Mouse (Mus musculus) MEL (cell line): ENCODE results near the gene Gm42688. TPM values are rescaled to one million over a fixed set of nuclear protein-coding genes. Genes with fewer than 3 reads are reported as not detected.

Experiments
- DNase-seq: peaks from one replicate; pipeline ENCODE4 v3.0.0; 2011; ENCODE audit warnings: low read depth, low spot score
- H3K27ac ChIP-seq: 2 replicates; pipeline ENCODE4 v1.5.1; 2012; ENCODE audit warnings: low read depth, mild to moderate bottlenecking, control low read depth, low read length, moderate library complexity; ENCODE audit not compliant: control insufficient read depth
- H3K27me3 ChIP-seq, 2 experiments: fragments of 150-350 bp in 1 of 2; sonication (generic) in 1 of 2; 2 replicates each; pipeline ENCODE4 v1.6.1; 2012; ENCODE audit warnings: low read length in 2 of 2, mild to moderate bottlenecking in 2 of 2, improper control_type of control experiment in 1 of 2, moderate library complexity in 1 of 2; ENCODE audit not compliant: insufficient read depth in 2 of 2, control insufficient read depth in 1 of 2
- H3K36me3 ChIP-seq, 2 experiments: 2 replicates each; pipeline ENCODE4 v1.6.1; 2012 to 2014; ENCODE audit warnings: low read length in 2 of 2, improper control_type of control experiment in 1 of 2, inconsistent platforms in 1 of 2, mild to moderate bottlenecking in 1 of 2; ENCODE audit not compliant: insufficient read depth in 2 of 2, control insufficient read depth in 1 of 2
- H3K4me1 ChIP-seq, 2 experiments: fragments of 150-350 bp in 1 of 2; sonication (generic) in 1 of 2; 2 replicates each; pipeline ENCODE4 v1.6.1; 2012; ENCODE audit warnings: low read length in 2 of 2, improper control_type of control experiment in 1 of 2, mild to moderate bottlenecking in 1 of 2; ENCODE audit not compliant: insufficient read depth in 2 of 2, control insufficient read depth in 1 of 2
- H3K4me3 ChIP-seq, 2 experiments: fragments of 150-350 bp in 1 of 2; sonication (generic) in 1 of 2; 2 replicates each; pipeline ENCODE4 v1.5.1; 2012; ENCODE audit warnings: low read depth in 2 of 2, low read length in 2 of 2, mild to moderate bottlenecking in 2 of 2, moderate library complexity in 2 of 2, control low read depth in 1 of 2, improper control_type of control experiment in 1 of 2; ENCODE audit not compliant: control insufficient read depth in 1 of 2, insufficient read depth in 1 of 2
- H3K79me2 ChIP-seq: 2 replicates; pipeline ENCODE4 v1.6.1; 2012; ENCODE audit warnings: mild to moderate bottlenecking, low read length, moderate library complexity; ENCODE audit not compliant: control insufficient read depth, poor library complexity, insufficient read depth
- H3K9ac ChIP-seq: 2 replicates; pipeline ENCODE4 v1.6.1; 2012; ENCODE audit warnings: low read depth, mild to moderate bottlenecking, control low read depth, low read length, moderate library complexity; ENCODE audit not compliant: control insufficient read depth, poor library complexity, severe bottlenecking
- H3K9me3 ChIP-seq: fragments of 150-350 bp; sonication (generic); replicated peaks from 2 replicates; pipeline ENCODE4 v1.6.1; 2012; ENCODE audit warnings: mild to moderate bottlenecking, low read length, improper control_type of control experiment, moderate library complexity; ENCODE audit not compliant: insufficient read depth
- CTCF ChIP-seq, 3 experiments: IDR thresholded peaks in 2 of 3; conservative IDR thresholded peaks in 1 of 3; 2 replicates each; pipeline ENCODE4 v1.5.1; 2011 to 2012; ENCODE audit warnings: low read length in 3 of 3, low read depth in 2 of 3, mild to moderate bottlenecking in 2 of 3, improper control_type of control experiment in 1 of 3, inconsistent platforms in 1 of 3, mixed read lengths in 1 of 3, moderate library complexity in 1 of 3; ENCODE audit not compliant: control insufficient read depth in 1 of 3, insufficient read depth in 1 of 3, poor library complexity in 1 of 3, severe bottlenecking in 1 of 3
- HCFC1 ChIP-seq: IDR thresholded peaks from 2 replicates; pipeline ENCODE4 v1.6.1; 2012; ENCODE audit warnings: low read depth, mild to moderate bottlenecking, inconsistent platforms, low read length, improper control_type of control experiment, moderate library complexity
- POLR2A ChIP-seq, 2 experiments: IDR thresholded peaks; 2 replicates each; pipeline ENCODE4 v1.6.1; 2011 to 2012; ENCODE audit warnings: low read length in 2 of 2, mild to moderate bottlenecking in 2 of 2, control low read depth in 1 of 2, improper control_type of control experiment in 1 of 2, low read depth in 1 of 2, moderate library complexity in 1 of 2; ENCODE audit not compliant: control insufficient read depth in 1 of 2, insufficient read depth in 1 of 2, poor library complexity in 1 of 2
- POLR2AphosphoS2 ChIP-seq: IDR thresholded peaks from 2 replicates; pipeline ENCODE4 v1.6.1; 2011; ENCODE audit warnings: low read length, improper control_type of control experiment
- RCOR1 ChIP-seq: IDR thresholded peaks from 2 replicates; pipeline ENCODE4 v1.6.1; 2012; ENCODE audit warnings: low read depth, mild to moderate bottlenecking, inconsistent platforms, low read length, improper control_type of control experiment
- SMC3 ChIP-seq: IDR thresholded peaks from 2 replicates; pipeline ENCODE4 v1.6.1; 2011; ENCODE audit warnings: low read depth, low read length, improper control_type of control experiment
- TBP ChIP-seq: IDR thresholded peaks from 2 replicates; pipeline ENCODE4 v1.8.0; 2011; ENCODE audit warnings: low read depth, low read length, improper control_type of control experiment
- UBTF ChIP-seq: IDR thresholded peaks from 2 replicates; pipeline ENCODE4 v1.6.1; 2012; ENCODE audit warnings: low read depth, mild to moderate bottlenecking, inconsistent platforms, low read length, improper control_type of control experiment, moderate library complexity, borderline replicate concordance; ENCODE audit not compliant: insufficient read depth
- ZMIZ1 ChIP-seq: IDR thresholded peaks from 2 replicates; pipeline ENCODE4 v1.6.1; 2012; ENCODE audit warnings: low read depth, mild to moderate bottlenecking, inconsistent platforms, low read length, improper control_type of control experiment, moderate library complexity
- polyA plus RNA-seq, 2 experiments: library from polyadenylated mRNA; stranded (reverse) in 1 of 2; unstranded in 1 of 2; fragments of >175 nt in 1 of 2; fragments of >200 nt in 1 of 2; gene quantifications; 2 replicates each; pipeline versions ENCODE4 v1.2.1 to v1.2.4; 2012; ENCODE audit warnings: low replicate concordance in 2 of 2, low read depth in 1 of 2; ENCODE audit not compliant: insufficient read length in 2 of 2, insufficient read depth in 1 of 2, missing spikeins in 1 of 2
- total RNA-seq: library from RNA; depleted of rRNA; stranded (reverse); fragments of 300-350 nt; gene quantifications from 2 replicates; pipeline ENCODE4 v1.2.3, GENCODE M21; 2012

The Gm42688 gene
- total and polyA plus RNA-seq, 3 experiments: 2.5 to 4.8 TPM; not detected in 1

GRCm38 (mm10) chr6:83054871-83055431, 46.5 kb upstream of the Gm42688 start, which contains the start of gene Htra2:
Gene Htra2, minus strand, starts transcription at chr6:83055273.
- Histone ChIP-seq H3K9me3 (no peaks in the 10 kb centered on the region), H3K27me3 (no peaks in the 10 kb centered on the region), H3K27ac (peak within 1 kb of the TSS; percentile 75), H3K4me1 (peaks cover 0 to 18% of the 10 kb centered on the region in 2 experiments; a peak in 3 of 4 replicates), H3K9ac (peak within 1 kb of the TSS; percentile 97), H3K4me3 (peak within 1 kb of the TSS; percentile 68 to 87), H3K79me2 (peaks cover 41% of the 10 kb centered on the region), H3K36me3 (peaks cover 0 to 14% of the 10 kb centered on the region in 2 experiments)
- no peak for DNase-seq
- no peak for TF ChIP-seq ZMIZ1
- peak; percentile 53 for TF ChIP-seq SMC3
- peak in 2 of 3 experiments; percentile 50 to 72; a peak in 5 of 6 replicates for TF ChIP-seq CTCF (IDR thresholded peaks at IDR 0.05 in 2 of 3, conservative IDR thresholded peaks at IDR 0.05 in 1 of 3; ENCODE audit: control insufficient read depth in 1 of 3, insufficient read depth in 1 of 3, low read depth in 2 of 3, low read length in 3 of 3, poor library complexity in 1 of 3, severe bottlenecking in 1 of 3)

GRCm38 (mm10) chr6:83057790-83058189, 43.6 kb upstream of the Gm42688 start, which contains the start of gene Dqx1:
Gene Dqx1, plus strand, starts transcription at chr6:83057844.
- Histone ChIP-seq H3K4me3 (no peak within 1 kb of the TSS), H3K27me3 (no peaks in the 10 kb centered on the region), H3K4me1 (peaks cover 0 to 12% of the 10 kb centered on the region in 2 experiments; a peak in 3 of 4 replicates), H3K36me3 (peaks cover 0 to 7% of the 10 kb centered on the region in 2 experiments; a peak in 3 of 4 replicates), H3K79me2 (peaks cover 36% of the 10 kb centered on the region), H3K9me3 (no peaks in the 10 kb centered on the region), H3K9ac (no peak within 1 kb of the TSS), H3K27ac (no peak within 1 kb of the TSS)
- DNase-seq: peak; percentile 46
- TF ChIP-seq HCFC1: peak; percentile 88
- TF ChIP-seq UBTF: no peak
- peak in 1 of 2 experiments; percentile 25; a peak in 1 of 4 replicates for TF ChIP-seq POLR2A (IDR thresholded peaks at IDR 0.05; ENCODE audit: control insufficient read depth in 1 of 2, insufficient read depth in 1 of 2, low read depth in 1 of 2, low read length in 2 of 2, poor library complexity in 1 of 2)
- 0 out of 2 replicates have a peak, but pooled peaks have one; percentile 29 for TF ChIP-seq ZMIZ1
- TF ChIP-seq TBP: no peak

GRCm38 (mm10) chr6:83058725-83059124, 42.7 kb upstream of the Gm42688 start:
- H3K79me2 ChIP-seq: peaks cover 27% of the 10 kb centered on the region
- TF ChIP-seq RCOR1: no peak
- TF ChIP-seq TBP: no peak
- TF ChIP-seq POLR2AphosphoS2: 0 out of 2 replicates have a peak, but pooled peaks have one; percentile 8
- TF ChIP-seq, all 39 proteins: peak for 1
- DNase-seq: no peak
- Histone ChIP-seq H3K4me1 (peaks cover 0 to 11% of the 10 kb centered on the region in 2 experiments; a peak in 3 of 4 replicates), H3K9me3 (no peaks in the 10 kb centered on the region), H3K27me3 (no peaks in the 10 kb centered on the region), H3K4me3 (no peak overlapping the region), H3K36me3 (peaks cover 0 to 6% of the 10 kb centered on the region in 2 experiments; a peak in 3 of 4 replicates), H3K27ac (no peak overlapping the region), H3K9ac (no peak overlapping the region)
